Comparison of ENCODE assay signal across 16 mouse cellular contexts in genomic region chr8:80054216-80054615, GRCm38 (mm10). TPM values are rescaled to one million over a fixed set of nuclear protein-coding genes. Genes with fewer than 3 reads are reported as not detected.
A peak's percentile ranks its signal among the peaks of the same experiment; 100 is the strongest.
DNase-seq lines count a peak whose midpoint lies in the region; ATAC-seq lines count a peak whose summit lies in the region.
"Had no signal": no experiment of that assay in that cellular context is flagged by ENCODE, and none has a peak within 500 bp of the region (broad histone marks: within the 10 kb centered on the region; RNA-seq: fewer than 3 reads in every experiment).

No protein-coding gene starts in this region.

- intact Hi-C loops in left cerebral cortex, postnatal 14 days (cut with DNase I), result loop anchor here (10.0 kb wide), 1 partner anchor 261 kb away; no protein-coding TSS in a partner anchor

- peaks cover 12% of the 10 kb centered on the region; the same call in 1 of the 2 replicates for H3K27me3 ChIP-seq in intestine, embryonic 15.5 days (replicated peaks)

- peaks cover 8% of the 10 kb centered on the region; the same call in 1 of the 2 replicates for H3K4me1 ChIP-seq in intestine, embryonic 15.5 days (replicated peaks)
- H3K4me1 ChIP-seq: liver, embryonic 15.5 days had no signal

- H3K4me3 ChIP-seq in intestine, embryonic 15.5 days (replicated peaks), result no peak overlapping the region
- H3K4me3 ChIP-seq: heart, embryonic 15.5 days; liver, embryonic 15.5 days; myocyte had no signal

- peak; percentile 9 for DNase-seq in left cerebral cortex, adult 11 months (ENCODE audit: low spot score)
- no peak for DNase-seq in left cerebral cortex, postnatal 14 days (ENCODE audit: low spot score in 2 of 2)
- DNase-seq in retina, postnatal 1 day, result peak; percentile 93
- DNase-seq in retina, embryonic 14.5 days (ENCODE audit: low spot score), result no peak
- DNase-seq in telencephalon, adult 2 months (ENCODE audit: low read depth, low spot score), result peak; percentile 52
- DNase-seq in cerebellum, postnatal 25 days, result no peak
- no peak for DNase-seq in cerebellum, postnatal 10 days
- DNase-seq: adrenal gland, postnatal 14 days; thymus, adult 18-20 months had no signal

- no peak for ATAC-seq in intestine, embryonic 15.5 days

- no peak overlapping the region for H3K27ac ChIP-seq in intestine, embryonic 15.5 days
- H3K27ac ChIP-seq: heart, embryonic 15.5 days; hindbrain, embryonic 14.5 days; liver, embryonic 15.5 days had no signal

- H3K9ac ChIP-seq in intestine, embryonic 15.5 days, result no peak overlapping the region
- H3K9ac ChIP-seq: heart, embryonic 15.5 days; hindbrain, embryonic 14.5 days; liver, embryonic 15.5 days had no signal

- no peaks in the 10 kb centered on the region for H3K9me3 ChIP-seq in intestine, embryonic 15.5 days
- H3K9me3 ChIP-seq: heart, embryonic 15.5 days; liver, embryonic 15.5 days had no signal

- WGBS in intestine, embryonic 15.5 days, result 19% methylated on average over 4 of the region's 4 CpGs

- H3K36me3 ChIP-seq in intestine, embryonic 15.5 days, result no peaks in the 10 kb centered on the region
- H3K36me3 ChIP-seq: heart, embryonic 15.5 days; liver, embryonic 15.5 days had no signal

- H3K4me2 ChIP-seq in intestine, embryonic 15.5 days (replicated peaks), result 0 out of 2 replicates have a peak overlapping the region, but pooled peaks have one; percentile 19
- H3K4me2 ChIP-seq: heart, embryonic 15.5 days; liver, embryonic 15.5 days had no signal

RNA-seq across cellular contexts. Expression of gene Hhip, which starts 3.6 kb away (rescaled TPM):
- 1 to 10 TPM; 3.8 to 4.0 TPM for total RNA-seq in left cerebral cortex, postnatal 14 days (2021)
- polyA plus RNA-seq in intestine, embryonic 15.5 days (2015; fragmentation: Nextera tagmentation; extraction: Ambion mirVana), result 14.6 and 15.8 TPM in 2 replicates
- total RNA-seq: megakaryocyte-erythroid progenitor cell, adult 5-6 weeks; MEL had no signal

Comparison
In these comparisons a context has a peak if more than half of its experiments do, and no peak if none do; other contexts are left out.
1. DNase-seq: peak in left cerebral cortex, adult 11 months (single experiment), retina, postnatal 1 day (single experiment) and telencephalon, adult 2 months (single experiment); none in left cerebral cortex, postnatal 14 days (0 of 2), retina, embryonic 14.5 days (single experiment), cerebellum, postnatal 25 days (0 of 2) and cerebellum, postnatal 10 days (0 of 2).